Mouse (Mus musculus): ENCODE measurements around the gene Msgn1. TPM values are rescaled to one million over a fixed set of nuclear protein-coding genes. Genes with fewer than 3 reads are reported as not detected.

Msgn1 gene
- polyA plus RNA-seq (2017; shearing (Covaris generic)), result under 1 TPM in 1 of 2 experiments, not detected in 1; 0.73 TPM

- ATAC-seq, result no peak
Measured at GRCm38 (mm10) chr12:11208872-11209271, at the start of gene Msgn1. Msgn1 (minus strand) TSS chr12:11208972.

- ATAC-seq, result no peak
Measured at GRCm38 (mm10) chr12:11250322-11250721, 41.5 kb upstream of the Msgn1 start.

DNA sequence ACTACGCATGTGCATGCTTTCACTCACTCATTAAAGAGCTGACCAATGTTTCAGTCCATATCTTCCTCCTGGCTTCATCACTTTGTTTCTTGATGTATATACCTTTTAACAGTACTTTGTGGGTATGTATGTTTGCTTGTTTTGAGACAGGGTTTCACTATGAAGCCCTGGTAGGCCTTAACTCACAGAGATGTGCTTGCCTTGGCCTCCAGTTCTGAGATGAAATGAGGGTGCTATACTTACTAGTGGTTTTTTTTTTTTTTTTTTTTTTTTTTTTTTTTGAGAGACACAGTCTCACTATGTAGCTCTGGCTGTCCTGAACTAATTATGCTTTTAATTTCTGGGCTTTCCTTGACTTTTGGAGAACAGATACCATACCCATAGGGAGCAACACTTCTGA lies 38.7 kb upstream of the Msgn1 start:
- no peak for ATAC-seq

DNA sequence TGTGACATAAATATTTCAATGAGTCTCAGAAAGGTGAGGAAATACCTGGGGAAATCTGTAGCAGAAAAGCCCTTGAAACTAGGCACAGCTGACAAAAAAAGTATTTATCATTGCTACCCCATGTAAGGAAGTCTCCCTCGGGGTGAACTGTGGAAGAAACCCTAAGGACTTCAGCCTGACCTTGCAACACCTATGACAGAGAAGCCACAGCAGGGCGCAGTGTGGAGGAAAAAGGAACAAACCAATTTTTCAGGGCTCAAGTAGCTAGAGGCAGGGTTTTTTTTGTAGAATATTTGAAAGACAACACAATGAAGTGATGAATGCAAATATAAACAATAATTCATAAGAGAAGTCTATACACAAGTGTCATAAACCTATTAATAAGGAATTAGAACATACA lies 27.2 kb upstream of the Msgn1 start:
- no peak for ATAC-seq

DNA sequence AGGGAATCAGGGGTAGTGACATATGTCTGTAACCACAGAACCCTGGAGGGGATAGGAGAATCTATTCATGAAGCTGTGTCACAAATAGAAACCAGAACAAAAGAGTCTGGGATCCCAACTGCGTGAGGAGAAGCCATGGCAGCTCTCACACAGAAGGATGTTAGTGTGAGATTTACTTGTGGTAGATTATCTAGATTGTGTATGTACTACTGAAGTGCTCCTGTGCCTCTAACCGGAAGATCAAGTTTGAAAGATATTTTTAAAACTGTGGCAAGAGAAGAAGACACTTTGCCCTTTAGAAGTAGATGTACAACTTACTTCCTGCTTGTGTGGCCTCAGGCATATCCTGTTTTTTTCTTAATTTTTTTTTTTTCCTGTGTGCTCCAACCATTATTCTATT lies 21.5 kb upstream of the Msgn1 start:
- peak; percentile 91 for ATAC-seq

GRCm38 (mm10) chr12:11226529-11227268 lies 17.9 kb upstream of the Msgn1 start:
- ATAC-seq, result no peak

- ATAC-seq, result no peak
Measured at GRCm38 (mm10) chr12:11226123-11226522, 17.4 kb upstream of the Msgn1 start.

DNA sequence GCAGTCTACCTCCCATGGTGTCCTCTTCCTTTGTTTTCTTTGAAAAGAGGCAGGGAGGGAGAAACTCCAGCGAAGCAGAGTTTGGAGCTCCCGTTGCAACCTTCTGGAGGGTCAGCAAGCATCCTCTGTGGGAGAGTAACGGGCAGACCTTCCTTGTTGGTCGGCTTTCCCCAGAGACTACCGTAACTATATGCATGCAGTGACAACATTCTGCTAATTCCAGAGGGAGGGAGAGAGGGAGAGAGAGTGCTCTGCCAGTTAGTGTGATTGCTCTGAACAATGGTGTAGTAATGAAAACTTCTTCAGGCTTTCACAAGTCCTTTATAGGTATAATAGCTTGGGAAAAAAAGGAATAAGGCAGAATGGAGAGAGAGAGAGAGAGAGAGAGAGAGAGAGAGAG lies 15.9 kb upstream of the Msgn1 start:
- no peak for ATAC-seq

GRCm38 (mm10) chr12:11223090-11223489 lies 14.3 kb upstream of the Msgn1 start:
- ATAC-seq, result no peak

GRCm38 (mm10) chr12:11222566-11222965 lies 13.8 kb upstream of the Msgn1 start:
- no peak for ATAC-seq

DNA sequence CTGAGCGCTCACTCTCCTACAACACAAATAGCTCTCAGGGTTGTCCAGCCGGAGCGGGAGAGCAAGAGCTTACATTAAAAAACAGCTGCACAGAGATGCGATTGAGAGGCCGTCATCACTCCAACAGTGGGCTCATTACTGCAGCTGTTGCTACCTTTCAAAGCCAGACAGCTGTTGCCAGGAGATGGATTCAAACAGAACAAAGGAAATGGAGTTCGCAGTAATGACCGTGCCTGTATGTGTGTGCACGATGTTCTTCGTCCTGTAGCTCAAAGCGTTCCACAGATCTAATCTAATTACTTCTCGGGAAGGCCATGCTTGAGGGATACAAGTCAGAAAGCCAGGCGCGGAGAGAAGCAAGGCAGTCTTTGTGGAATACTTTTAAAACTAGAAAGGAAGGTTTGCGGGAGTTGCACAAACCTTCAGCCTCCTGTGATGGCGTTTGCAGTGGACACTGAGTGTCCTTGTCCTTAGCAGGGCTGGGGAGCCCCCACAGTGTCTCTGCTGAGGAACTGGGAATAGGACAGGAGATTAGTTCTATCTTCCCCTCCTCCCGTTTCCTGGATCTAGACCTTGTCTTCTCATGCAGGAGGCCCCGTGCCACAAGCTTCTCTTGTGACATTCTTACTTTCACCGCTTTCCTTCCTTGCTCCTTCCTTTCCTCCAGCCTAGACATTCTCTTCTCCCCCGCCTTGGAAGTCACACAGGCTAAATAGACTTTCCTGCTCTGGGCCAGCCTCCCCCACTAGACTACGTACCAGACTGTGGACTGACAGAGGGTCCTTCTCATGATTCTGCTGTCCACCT lies 13.0 kb upstream of the Msgn1 start:
- ATAC-seq, result no peak

GRCm38 (mm10) chr12:11217726-11218250 lies 9.0 kb upstream of the Msgn1 start:
- no peak for ATAC-seq

GRCm38 (mm10) chr12:11216454-11216853 lies 7.7 kb upstream of the Msgn1 start:
- ATAC-seq, result no peak

GRCm38 (mm10) chr12:11215555-11215954 lies 6.8 kb upstream of the Msgn1 start:
- no peak for ATAC-seq

DNA sequence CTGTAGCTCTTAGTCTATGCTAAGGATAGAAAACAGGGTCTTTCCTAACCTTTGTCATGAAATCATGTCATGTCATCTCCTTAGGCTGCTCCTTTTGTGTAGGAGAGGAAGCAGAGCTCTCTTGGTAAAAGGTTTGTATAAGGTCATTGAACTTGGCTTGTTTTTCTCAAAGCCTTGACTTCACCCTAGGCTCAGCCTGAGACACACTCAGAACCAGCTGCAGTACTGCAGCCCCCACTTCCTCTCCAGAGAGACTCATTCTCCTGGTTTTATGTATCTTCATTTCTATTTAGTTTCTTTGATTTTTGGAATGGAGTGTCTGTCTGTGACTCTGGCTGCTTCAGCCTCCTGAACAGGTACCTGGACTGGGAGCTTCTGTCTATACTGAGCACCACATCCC lies 6.0 kb upstream of the Msgn1 start:
- ATAC-seq, result peak; percentile 31

DNA sequence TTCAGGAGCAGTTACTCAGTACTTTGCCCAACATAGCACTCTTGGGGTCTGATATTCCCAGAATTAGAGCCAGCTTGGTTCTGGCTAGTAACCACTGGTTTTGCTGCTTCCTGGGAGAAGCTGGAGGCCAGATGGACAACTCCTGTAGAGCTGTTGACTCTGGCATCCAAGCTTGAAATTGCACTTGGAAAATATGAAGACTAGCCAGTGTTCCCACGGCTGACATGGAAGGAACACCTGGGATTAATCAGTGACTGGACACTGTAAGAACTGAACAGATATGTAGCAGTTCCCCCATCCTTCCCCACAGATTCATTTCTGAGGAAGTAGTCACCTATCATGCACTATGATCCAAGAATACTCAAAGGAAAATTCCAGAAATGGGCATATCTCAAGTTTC lies 4.1 kb upstream of the Msgn1 start:
- no peak for ATAC-seq

GRCm38 (mm10) chr12:11210361-11210760 lies 1.6 kb upstream of the Msgn1 start:
- ATAC-seq, result peak; percentile 76

GRCm38 (mm10) chr12:11209636-11210035 lies 864 bp upstream of the Msgn1 start:
- peak; percentile 65 for ATAC-seq

DNA sequence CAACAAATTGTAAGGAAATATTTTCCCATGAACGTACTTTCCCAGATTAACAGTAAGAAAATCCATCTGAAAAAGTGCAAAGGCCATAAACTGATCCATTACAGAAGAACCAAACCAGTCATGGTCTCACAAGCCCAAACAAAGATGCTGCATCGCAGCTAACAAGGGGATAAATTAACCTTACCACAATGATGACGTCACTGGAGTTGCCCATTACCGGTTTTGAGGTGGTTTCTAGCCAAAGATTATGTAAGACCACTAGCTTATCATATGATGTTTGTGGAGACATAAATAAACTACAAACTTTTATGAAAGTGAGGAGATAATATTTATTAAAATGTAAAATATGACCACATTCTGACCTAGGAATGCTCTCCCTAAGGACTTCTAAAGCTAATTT lies 2.5 kb downstream of the Msgn1 start:
- ATAC-seq, result no peak

DNA sequence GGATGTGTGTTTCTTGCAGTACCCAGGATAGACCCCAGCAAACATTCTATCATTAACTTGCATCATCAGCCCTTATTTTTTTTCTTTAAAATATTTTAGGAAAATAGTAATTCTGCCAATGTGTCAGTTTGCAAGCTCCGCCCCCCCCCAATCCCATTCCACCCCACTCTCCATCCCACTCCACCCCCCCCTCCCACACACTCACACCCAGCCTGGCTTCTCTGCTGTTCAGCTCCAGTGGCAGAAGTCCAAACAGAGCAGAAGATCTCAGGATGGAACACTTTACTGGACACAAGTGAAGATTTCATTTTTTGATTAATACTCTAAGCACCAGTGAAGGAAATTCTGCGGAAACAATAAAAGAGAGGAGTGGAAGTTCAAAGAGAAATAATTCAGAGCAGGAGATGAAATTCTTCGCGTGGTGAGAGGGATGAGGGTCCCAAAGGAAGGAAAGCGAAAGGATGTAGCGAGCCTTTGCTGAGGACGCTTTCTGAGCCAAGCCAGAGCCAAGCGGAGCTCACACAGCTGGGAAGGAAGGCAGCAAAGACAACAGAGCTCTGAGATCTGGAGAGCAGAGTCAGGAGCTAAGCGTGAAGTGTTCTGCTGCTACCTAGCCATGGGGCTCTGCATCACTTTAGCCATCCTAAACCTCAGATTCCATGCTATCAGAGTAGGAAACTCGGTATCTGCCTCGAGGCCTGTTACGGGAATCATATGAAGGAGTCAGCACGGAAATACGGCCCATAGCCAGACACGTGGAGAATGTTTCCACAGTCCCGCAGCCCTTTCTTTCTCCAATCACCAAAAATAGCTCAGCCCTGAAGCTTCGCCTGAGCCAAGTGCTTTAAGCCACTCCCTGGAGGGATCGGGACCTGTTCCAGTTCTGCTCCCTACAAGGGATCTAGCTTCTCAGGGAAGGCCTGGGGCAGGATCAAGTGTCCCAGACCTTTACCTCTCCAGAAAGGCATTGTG lies 4.8 kb downstream of the Msgn1 start:
- ATAC-seq, result no peak

GRCm38 (mm10) chr12:11202476-11202875 lies 6.3 kb downstream of the Msgn1 start:
- ATAC-seq, result no peak

GRCm38 (mm10) chr12:11200711-11201110 lies 8.1 kb downstream of the Msgn1 start:
- no peak for ATAC-seq

- ATAC-seq, result no peak
Measured at GRCm38 (mm10) chr12:11198551-11198950, 10.2 kb downstream of the Msgn1 start.
